Mouse (Mus musculus): ENCODE measurements at regions not wholly inside any gene's neighbourhood (a gene's known extent, or its start where the extent isn't known, plus 50 kb on each side); places are given as distances from the start of the nearest gene placed in this dataset.

- Histone ChIP-seq H3K36me3 (replicated peaks; ENCODE audit: control insufficient read depth, insufficient read depth, low read length) (no peaks in the 10 kb centered on the region), H3K4me3 (ENCODE audit: low read depth, low read length) (no peak overlapping the region), H3K4me1 (ENCODE audit: control insufficient read depth, insufficient read depth) (no peaks in the 10 kb centered on the region), H3K9me3 (replicated peaks; ENCODE audit: control insufficient read depth, low read length) (no peaks in the 10 kb centered on the region), H3K4me2 (ENCODE audit: low read depth, low read length) (no peak overlapping the region), H3K9ac (replicated peaks; ENCODE audit: low read depth, low read length) (no peak overlapping the region), H3K27me3 (ENCODE audit: control insufficient read depth, insufficient read depth, low read length) (0 out of 2 replicates have a peak, but pooled peaks cover 1% of the 10 kb centered on the region), H3K27ac (ENCODE audit: low read depth) (no peak overlapping the region; the same call in 1 of the 2 replicates)
- no peak for TF ChIP-seq CTCF (IDR thresholded peaks at IDR 0.05; ENCODE audit: low read depth)
- DNase-seq (ENCODE audit: low spot score) (no peak), ATAC-seq (ENCODE audit: insufficient read depth, low read depth) (no peak)
- 34% methylated on average over 3 of the region's 3 CpGs for WGBS
These were observed 367.1 kb upstream of the Kif2a start for GRCm38 (mm10) chr13:107389074-107389473.

GRCm38 (mm10) chr13:107378076-107378475 is 356.1 kb upstream of the Kif2a start:
- Histone ChIP-seq H3K36me3 (replicated peaks; ENCODE audit: control insufficient read depth, insufficient read depth, low read length) (no peaks in the 10 kb centered on the region), H3K27me3 (ENCODE audit: control insufficient read depth, insufficient read depth, low read length) (peaks cover 11% of the 10 kb centered on the region; the same call in 1 of the 2 replicates), H3K9me3 (replicated peaks; ENCODE audit: control insufficient read depth, low read length) (no peaks in the 10 kb centered on the region), H3K4me1 (ENCODE audit: control insufficient read depth, insufficient read depth) (no peaks in the 10 kb centered on the region), H3K9ac (replicated peaks; ENCODE audit: low read depth, low read length) (no peak overlapping the region), H3K4me2 (ENCODE audit: low read depth, low read length) (no peak overlapping the region), H3K4me3 (ENCODE audit: low read depth, low read length) (no peak overlapping the region), H3K27ac (ENCODE audit: low read depth) (no peak overlapping the region)
- 63% methylated on average over 1 of the region's 1 CpGs for WGBS
- no peak for DNase-seq (ENCODE audit: low spot score)
- ATAC-seq (ENCODE audit: insufficient read depth, low read depth): no peak
- TF ChIP-seq CTCF (IDR thresholded peaks at IDR 0.05; ENCODE audit: low read depth) (no peak), EP300 (IDR thresholded peaks at IDR 0.05; ENCODE audit: low read depth) (no peak)

GRCm38 (mm10) chr13:107372666-107373065 is 350.7 kb upstream of the Kif2a start:
- peaks cover 25% of the 10 kb centered on the region for H3K27me3 ChIP-seq (ENCODE audit: control insufficient read depth, insufficient read depth, low read length)
- no peak for DNase-seq (ENCODE audit: low spot score)
- H3K9me3 ChIP-seq (replicated peaks; ENCODE audit: control insufficient read depth, low read length): no peaks in the 10 kb centered on the region
- no peak overlapping the region for H3K4me2 ChIP-seq (ENCODE audit: low read depth, low read length)
- WGBS: 76% methylated on average over 3 of the region's 3 CpGs
- ATAC-seq (ENCODE audit: insufficient read depth, low read depth): no peak
- no peak overlapping the region for H3K27ac ChIP-seq (ENCODE audit: low read depth)
- H3K4me1 ChIP-seq (ENCODE audit: control insufficient read depth, insufficient read depth): peaks cover 5% of the 10 kb centered on the region; the same call in 1 of the 2 replicates
- no peak for TF ChIP-seq EP300 (IDR thresholded peaks at IDR 0.05; ENCODE audit: low read depth)
- TF ChIP-seq CTCF (IDR thresholded peaks at IDR 0.05; ENCODE audit: low read depth): no peak
- H3K9ac ChIP-seq (replicated peaks; ENCODE audit: low read depth, low read length): no peak overlapping the region
- no peak overlapping the region for H3K4me3 ChIP-seq (ENCODE audit: low read depth, low read length)
- no peaks in the 10 kb centered on the region for H3K36me3 ChIP-seq (replicated peaks; ENCODE audit: control insufficient read depth, insufficient read depth, low read length)

- 27% methylated on average over 17 of the region's 17 CpGs for WGBS
- ATAC-seq (ENCODE audit: insufficient read depth, low read depth): no peak
- TF ChIP-seq CTCF (IDR thresholded peaks at IDR 0.05; ENCODE audit: low read depth) (no peak), EP300 (IDR thresholded peaks at IDR 0.05; ENCODE audit: low read depth) (no peak)
These were observed 350.0 kb upstream of the Kif2a start for GRCm38 (mm10) chr13:107371616-107372582.

GRCm38 (mm10) chr13:107367639-107368038 is 345.7 kb upstream of the Kif2a start:
- no peaks in the 10 kb centered on the region for H3K36me3 ChIP-seq (replicated peaks; ENCODE audit: control insufficient read depth, insufficient read depth, low read length)
- no peak overlapping the region for H3K4me3 ChIP-seq (ENCODE audit: low read depth, low read length)
- H3K4me1 ChIP-seq (ENCODE audit: control insufficient read depth, insufficient read depth): peaks cover 5% of the 10 kb centered on the region; the same call in 1 of the 2 replicates
- no peaks in the 10 kb centered on the region for H3K9me3 ChIP-seq (replicated peaks; ENCODE audit: control insufficient read depth, low read length)
- H3K4me2 ChIP-seq (ENCODE audit: low read depth, low read length): no peak overlapping the region
- TF ChIP-seq EP300 (IDR thresholded peaks at IDR 0.05; ENCODE audit: low read depth): no peak
- no peak overlapping the region for H3K9ac ChIP-seq (replicated peaks; ENCODE audit: low read depth, low read length)
- no peak for ATAC-seq (ENCODE audit: insufficient read depth, low read depth)
- H3K27ac ChIP-seq (ENCODE audit: low read depth): no peak overlapping the region
- WGBS: 87% methylated on average over 9 of the region's 9 CpGs
- DNase-seq (ENCODE audit: low spot score): no peak
- H3K27me3 ChIP-seq (ENCODE audit: control insufficient read depth, insufficient read depth, low read length): peaks cover 16% of the 10 kb centered on the region; the same call in 1 of the 2 replicates

More at GRCm38 (mm10) chr13:107371616-107372582, 350.0 kb upstream of the Kif2a start:
- Histone ChIP-seq H3K4me3 (ENCODE audit: low read depth, low read length) (no peak overlapping the region), H3K9ac (replicated peaks; ENCODE audit: low read depth, low read length) (no peak overlapping the region), H3K4me1 (ENCODE audit: control insufficient read depth, insufficient read depth) (peaks cover 5% of the 10 kb centered on the region; the same call in 1 of the 2 replicates), H3K4me2 (ENCODE audit: low read depth, low read length) (peak overlapping the region; percentile 44), H3K27me3 (ENCODE audit: control insufficient read depth, insufficient read depth, low read length) (peaks cover 25% of the 10 kb centered on the region), H3K36me3 (replicated peaks; ENCODE audit: control insufficient read depth, insufficient read depth, low read length) (no peaks in the 10 kb centered on the region), H3K27ac (ENCODE audit: low read depth) (no peak overlapping the region), H3K9me3 (replicated peaks; ENCODE audit: control insufficient read depth, low read length) (no peaks in the 10 kb centered on the region)
- DNase-seq (ENCODE audit: low spot score): peak; percentile 8
